Mouse (Mus musculus) heart, embryonic 11.5 days (tissue): ENCODE results near the gene Kcnc4. TPM values are rescaled to one million over a fixed set of nuclear protein-coding genes. Genes with fewer than 3 reads are reported as not detected.

Experiments used
- ATAC-seq: fragments of 200-750 bp; cut with Nextera tagmentation; replicated peaks from 2 replicates; pipeline ENCODE4 v1.8.0; 2017; ENCODE audit warnings: moderate library complexity; ENCODE audit not compliant: insufficient number of reproducible peaks, low FRiP score, low TSS enrichment
- H3K27ac ChIP-seq: fragments of 300-500 bp; sonication (generic); 2 replicates; pipeline ENCODE4 v1.5.1; 2014; ENCODE audit warnings: mild to moderate bottlenecking, low read depth, low read length
- H3K27me3 ChIP-seq: fragments of 300-500 bp; sonication (generic); 2 replicates; pipeline ENCODE4 v1.6.1; 2014; ENCODE audit warnings: mild to moderate bottlenecking, low read length, mixed read lengths; ENCODE audit not compliant: control insufficient read depth, insufficient read depth
- H3K36me3 ChIP-seq: fragments of 300-500 bp; sonication (generic); 2 replicates; pipeline ENCODE4 v1.6.1; 2014; ENCODE audit warnings: mild to moderate bottlenecking, low read length, moderate library complexity, mixed read lengths; ENCODE audit not compliant: control insufficient read depth, insufficient read depth
- H3K4me1 ChIP-seq: fragments of 300-500 bp; sonication (generic); 2 replicates; pipeline ENCODE4 v1.6.1; 2014; ENCODE audit warnings: low read length; ENCODE audit not compliant: control insufficient read depth, insufficient read depth
- H3K4me2 ChIP-seq: fragments of 300-500 bp; sonication (generic); 2 replicates; pipeline ENCODE4 v1.6.1; 2014; ENCODE audit warnings: mild to moderate bottlenecking, moderate library complexity
- H3K4me3 ChIP-seq: fragments of 300-500 bp; sonication (generic); 2 replicates; pipeline ENCODE4 v1.5.1; 2014; ENCODE audit warnings: low read depth, low read length
- H3K9ac ChIP-seq: fragments of 300-500 bp; sonication (generic); 2 replicates; pipeline ENCODE4 v1.6.1; 2014; ENCODE audit warnings: mild to moderate bottlenecking, low read depth, low read length, moderate library complexity
- H3K9me3 ChIP-seq: fragments of 300-500 bp; sonication (generic); replicated peaks from 2 replicates; pipeline ENCODE4 v1.6.1; 2016; ENCODE audit warnings: low read length; ENCODE audit not compliant: control insufficient read depth
- WGBS: fragments of 180-500 bp; shearing (Covaris S2); extraction: QIAGEN DNeasy Blood & Tissue Kit; methylation state at CpG from one replicate; pipeline ENCODE4 v1.1.7; 2014; ENCODE audit not compliant: insufficient replicate concordance; 5-methylcytosine and 5-hydroxymethylcytosine counted together
- polyA plus RNA-seq: library from polyadenylated mRNA; unstranded; fragments of >200 nt; fragmentation: Nextera tagmentation; extraction: Ambion mirVana; gene quantifications from 2 replicates; pipeline ENCODE4 v1.2.1, GENCODE M21; 2014

Kcnc4 gene
- polyA plus RNA-seq, 1 experiment from 2014 or later = 0.17 TPM

- Histone ChIP-seq H3K4me2 (no peak overlapping the region), H3K27ac (no peak overlapping the region), H3K4me1 (no peaks in the 10 kb centered on the region), H3K27me3 (peaks cover 21% of the 10 kb centered on the region), H3K9me3 (no peaks in the 10 kb centered on the region), H3K9ac (no peak overlapping the region), H3K36me3 (no peaks in the 10 kb centered on the region), H3K4me3 (no peak overlapping the region)
- no peak for ATAC-seq
- 67% methylated on average over 4 of the region's 4 CpGs for WGBS
Observed at GRCm38 (mm10) chr3:107469059-107469458, 9.7 kb upstream of the Kcnc4 start.

GRCm38 (mm10) chr3:107468106-107468505, 8.8 kb upstream of the Kcnc4 start:
- H3K27ac ChIP-seq = no peak overlapping the region
- no peak overlapping the region for H3K4me3 ChIP-seq
- no peak for ATAC-seq
- no peaks in the 10 kb centered on the region for H3K36me3 ChIP-seq
- H3K4me1 ChIP-seq = no peaks in the 10 kb centered on the region
- peaks cover 25% of the 10 kb centered on the region for H3K27me3 ChIP-seq
- no peak overlapping the region for H3K4me2 ChIP-seq
- H3K9ac ChIP-seq = no peak overlapping the region
- 72% methylated on average over 11 of the region's 11 CpGs for WGBS
- no peaks in the 10 kb centered on the region for H3K9me3 ChIP-seq

- H3K27me3 ChIP-seq = peaks cover 34% of the 10 kb centered on the region
- H3K27ac ChIP-seq = no peak overlapping the region
- no peaks in the 10 kb centered on the region for H3K9me3 ChIP-seq
- no peak overlapping the region for H3K4me2 ChIP-seq
- no peak for ATAC-seq
- no peak overlapping the region for H3K9ac ChIP-seq
- H3K4me1 ChIP-seq = no peaks in the 10 kb centered on the region
- 7% methylated on average over 6 of the region's 6 CpGs for WGBS
- no peaks in the 10 kb centered on the region for H3K36me3 ChIP-seq
- no peak overlapping the region for H3K4me3 ChIP-seq
Observed at GRCm38 (mm10) chr3:107466577-107466976, 7.2 kb upstream of the Kcnc4 start.

GRCm38 (mm10) chr3:107462160-107462559, 2.8 kb upstream of the Kcnc4 start:
- H3K36me3 ChIP-seq = no peaks in the 10 kb centered on the region
- peaks cover 10% of the 10 kb centered on the region; the same call in 1 of the 2 replicates for H3K4me1 ChIP-seq
- no peak overlapping the region for H3K4me2 ChIP-seq
- ATAC-seq = no peak
- H3K9ac ChIP-seq = no peak overlapping the region
- no peak overlapping the region for H3K4me3 ChIP-seq
- no peaks in the 10 kb centered on the region for H3K9me3 ChIP-seq
- H3K27ac ChIP-seq = no peak overlapping the region
- peaks cover 70% of the 10 kb centered on the region for H3K27me3 ChIP-seq
- 10% methylated on average over 5 of the region's 5 CpGs for WGBS

- peaks cover 10% of the 10 kb centered on the region; the same call in 1 of the 2 replicates for H3K4me1 ChIP-seq
- no peaks in the 10 kb centered on the region for H3K36me3 ChIP-seq
- H3K9ac ChIP-seq = peak overlapping the region; percentile 35; the same call in 1 of the 2 replicates
- H3K27me3 ChIP-seq = peaks cover 86% of the 10 kb centered on the region
- peak; percentile 11; the same call in 1 of the 2 replicates for ATAC-seq
- H3K27ac ChIP-seq = no peak overlapping the region
- peak overlapping the region; percentile 57 for H3K4me3 ChIP-seq
- H3K4me2 ChIP-seq = peak overlapping the region; percentile 94
- WGBS = under 1% methylated on average over 56 of the region's 69 CpGs
- no peaks in the 10 kb centered on the region for H3K9me3 ChIP-seq
Observed at GRCm38 (mm10) chr3:107459773-107460431, 550 bp upstream of the Kcnc4 start.

- H3K27me3 ChIP-seq = peaks cover 85% of the 10 kb centered on the region
- peak overlapping the region; percentile 57 for H3K4me3 ChIP-seq
- ATAC-seq = no peak; the same call in 1 of the 2 replicates
- peaks cover 10% of the 10 kb centered on the region; the same call in 1 of the 2 replicates for H3K4me1 ChIP-seq
- no peak overlapping the region for H3K9ac ChIP-seq
- H3K4me2 ChIP-seq = peak overlapping the region; percentile 94
- H3K27ac ChIP-seq = no peak overlapping the region
- under 1% methylated on average over 49 of the region's 51 CpGs for WGBS
- H3K36me3 ChIP-seq = no peaks in the 10 kb centered on the region
- no peaks in the 10 kb centered on the region for H3K9me3 ChIP-seq
Observed at GRCm38 (mm10) chr3:107458528-107459195, 690 bp downstream of the Kcnc4 start.

GRCm38 (mm10) chr3:107458104-107458503, 1.2 kb downstream of the Kcnc4 start:
- no peak overlapping the region for H3K9ac ChIP-seq
- no peak overlapping the region for H3K27ac ChIP-seq
- H3K36me3 ChIP-seq = no peaks in the 10 kb centered on the region
- H3K9me3 ChIP-seq = no peaks in the 10 kb centered on the region
- 3% methylated on average over 23 of the region's 23 CpGs for WGBS
- peaks cover 81% of the 10 kb centered on the region for H3K27me3 ChIP-seq
- peaks cover 10% of the 10 kb centered on the region; the same call in 1 of the 2 replicates for H3K4me1 ChIP-seq
- H3K4me3 ChIP-seq = peak overlapping the region; percentile 57
- H3K4me2 ChIP-seq = peak overlapping the region; percentile 94
- ATAC-seq = no peak

GRCm38 (mm10) chr3:107454280-107454679, 5.1 kb downstream of the Kcnc4 start:
- H3K4me3 ChIP-seq = no peak overlapping the region

More at GRCm38 (mm10) chr3:107454280-107454679, 5.1 kb downstream of the Kcnc4 start:
- Histone ChIP-seq H3K9me3 (no peaks in the 10 kb centered on the region), H3K4me1 (0 out of 2 replicates have a peak, but pooled peaks cover 5% of the 10 kb centered on the region), H3K36me3 (no peaks in the 10 kb centered on the region), H3K9ac (no peak overlapping the region), H3K27ac (no peak overlapping the region), H3K4me2 (no peak overlapping the region), H3K27me3 (peaks cover 48% of the 10 kb centered on the region)
- ATAC-seq = no peak
- WGBS = 73% methylated on average over 4 of the region's 4 CpGs
